In genomic region chr8:83458222-83458621, GRCm38 (mm10) we compare ENCODE assay signal across 8 mouse cellular contexts. TPM values are rescaled to one million over a fixed set of nuclear protein-coding genes. Genes with fewer than 3 reads are reported as not detected.
DNase-seq lines count a peak whose midpoint lies in the region; ATAC-seq and TF ChIP-seq lines count a peak whose summit lies in the region.

Gene Scoc (minus strand): TSS chr8:83458391.

- no peaks in the 10 kb centered on the region for H3K4me1 ChIP-seq in lung, adult 2 months (ENCODE audit: control insufficient read depth, insufficient read depth, low read length)
- H3K4me1 ChIP-seq in hindbrain, embryonic 15.5 days (replicated peaks), result no peaks in the 10 kb centered on the region
- H3K4me1 ChIP-seq in midbrain, embryonic 16.5 days (ENCODE audit: control insufficient read depth, insufficient read depth, low read length), result no peaks in the 10 kb centered on the region

- ATAC-seq in hindbrain, embryonic 15.5 days (ENCODE audit: low FRiP score, low read depth), result no peak
- no peak for ATAC-seq in midbrain, embryonic 16.5 days

- no peaks in the 10 kb centered on the region for H3K36me3 ChIP-seq in hindbrain, embryonic 15.5 days
- no peaks in the 10 kb centered on the region for H3K36me3 ChIP-seq in midbrain, embryonic 16.5 days (ENCODE audit: control insufficient read depth, insufficient read depth, low read length)

- H3K4me2 ChIP-seq in hindbrain, embryonic 15.5 days, result no peak within 1 kb of the TSS
- no peak within 1 kb of the TSS for H3K4me2 ChIP-seq in midbrain, embryonic 16.5 days (ENCODE audit: low read length)

- no peak within 1 kb of the TSS for H3K27ac ChIP-seq in hindbrain, embryonic 15.5 days (replicated peaks)
- H3K27ac ChIP-seq in midbrain, embryonic 16.5 days (ENCODE audit: low read length), result no peak within 1 kb of the TSS

- intact Hi-C loops in left cerebral cortex, postnatal 36 days (cut with DNase I), result no loop called here

- WGBS in lung, adult 2 months, result 64% methylated on average over 14 of the region's 14 CpGs
- WGBS in hindbrain, embryonic 15.5 days, result 71% methylated on average over 14 of the region's 14 CpGs
- 85% methylated on average over 14 of the region's 14 CpGs for WGBS in midbrain, embryonic 16.5 days

- no peaks in the 10 kb centered on the region for H3K9me3 ChIP-seq in hindbrain, embryonic 15.5 days
- H3K9me3 ChIP-seq in midbrain, embryonic 16.5 days (replicated peaks; ENCODE audit: control insufficient read depth, low read length, poor library complexity, severe bottlenecking), result no peaks in the 10 kb centered on the region

- TF ChIP-seq POLR2A in lung, adult 2 months (IDR thresholded peaks at IDR 0.05; ENCODE audit: borderline replicate concordance, extremely low read depth, low read depth, low read length), result no peak

- H3K27me3 ChIP-seq in hindbrain, embryonic 15.5 days, result no peaks in the 10 kb centered on the region
- no peaks in the 10 kb centered on the region for H3K27me3 ChIP-seq in midbrain, embryonic 16.5 days (ENCODE audit: control insufficient read depth, insufficient read depth, low read depth, low read length)

- H3K9ac ChIP-seq in hindbrain, embryonic 15.5 days, result no peak within 1 kb of the TSS
- no peak within 1 kb of the TSS for H3K9ac ChIP-seq in midbrain, embryonic 16.5 days (ENCODE audit: low read depth, low read length)

- DNase-seq in lung, adult 2 months, result no peak
- DNase-seq in lung, postnatal 25 days (ENCODE audit: low spot score), result no peak
- DNase-seq in gastrocnemius, adult 18-20 months (ENCODE audit: low spot score), result no peak
- DNase-seq in left cerebral cortex, postnatal 36 days (ENCODE audit: low spot score in 2 of 2), result no peak
- no peak for DNase-seq in thymus, postnatal 10 days (ENCODE audit: low spot score in 2 of 2)
- no peak for DNase-seq in testis, postnatal 14 days (ENCODE audit: low spot score)

- TF ChIP-seq CTCF in lung, adult 2 months (IDR thresholded peaks at IDR 0.05; ENCODE audit: insufficient read depth, low read length), result no peak

- no peak within 1 kb of the TSS for H3K4me3 ChIP-seq in lung, adult 2 months (replicated peaks; ENCODE audit: extremely low read depth, low read depth, low read length)
- no peak within 1 kb of the TSS for H3K4me3 ChIP-seq in hindbrain, embryonic 15.5 days
- no peak within 1 kb of the TSS for H3K4me3 ChIP-seq in midbrain, embryonic 16.5 days (ENCODE audit: low read depth, low read length)

RNA-seq across cellular contexts. Expression of gene Scoc, which starts in this region (rescaled TPM):
- 9.7 and 12.6 TPM in 2 replicates for polyA plus RNA-seq in lung, adult 2 months (2012; rRNA removed)
- 10 to 100 TPM; 52.2 to 55.3 TPM for total RNA-seq in gastrocnemius, adult 18-20 months (2021)
- polyA plus RNA-seq in hindbrain, embryonic 15.5 days (2015; fragmentation: Nextera tagmentation; extraction: Ambion mirVana), result 268 and 277 TPM in 2 replicates
- total RNA-seq in left cerebral cortex, postnatal 36 days (2021), result 100 to 1,000 TPM; 207 to 231 TPM
- 327 and 361 TPM in 2 replicates for polyA plus RNA-seq in midbrain, embryonic 16.5 days (2015; fragmentation: Nextera tagmentation; extraction: Ambion mirVana)

Comparison
In these comparisons a context has a peak if more than half of its experiments do, and no peak if none do; other contexts are left out.
1. RNA of gene Scoc (polyA plus RNA-seq): 327 to 361 TPM in midbrain, embryonic 16.5 days and 268 to 277 TPM in hindbrain, embryonic 15.5 days; 9.7 to 12.6 TPM in lung, adult 2 months; every median in the first group is over 10 times any median in the second.